In the genomic region with DNA sequence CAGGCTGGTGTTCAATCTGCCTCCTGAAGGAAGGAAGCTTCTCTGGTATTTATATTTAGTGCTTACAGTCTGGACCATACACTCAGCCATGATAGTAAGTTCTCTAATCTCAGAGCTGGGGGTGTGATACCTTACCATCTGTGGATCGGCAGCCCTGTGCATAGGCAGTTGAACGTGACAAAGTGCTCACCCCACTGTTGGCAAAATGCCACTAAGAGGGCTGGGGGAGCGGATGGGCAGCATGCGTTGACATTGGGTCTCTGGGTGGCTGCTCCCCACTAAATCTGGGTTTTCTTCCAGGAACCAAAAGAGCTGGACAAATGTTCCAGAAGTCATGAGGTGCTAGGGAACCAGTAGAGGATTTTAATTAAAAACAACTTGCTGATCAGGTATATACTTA, we compare ENCODE assay signal across 15 mouse cellular contexts.
"Had no signal": no experiment of that assay in that cellular context is flagged by ENCODE, and none has a peak within 500 bp of the region (broad histone marks: within the 10 kb centered on the region; RNA-seq: fewer than 3 reads in every experiment).

No protein-coding gene starts in this region.

- H3K27me3 ChIP-seq: neural tube, embryonic 15.5 days; stomach, embryonic 15.5 days had no signal

- H3K9ac ChIP-seq: neural tube, embryonic 15.5 days; stomach, embryonic 15.5 days had no signal

- H3K27ac ChIP-seq: neural tube, embryonic 15.5 days; stomach, embryonic 15.5 days; stomach, postnatal 0 days had no signal

- H3K4me2 ChIP-seq: neural tube, embryonic 15.5 days; stomach, embryonic 15.5 days had no signal

- H3K4me1 ChIP-seq: neural tube, embryonic 15.5 days; stomach, embryonic 15.5 days had no signal

- H3K36me3 ChIP-seq: neural tube, embryonic 15.5 days; stomach, embryonic 15.5 days had no signal

- DNase-seq: retina, postnatal 1 day; right cerebral cortex, adult 18-20 months; right cerebral cortex, postnatal 14 days; right cerebral cortex, postnatal 25 days; right cerebral cortex, postnatal 4 days; spleen, adult 18-20 months; thymus, adult 18-20 months; thymus, adult 2 months; thymus, postnatal 14 days; thymus, postnatal 25 days; thymus, postnatal 36 days; thymus, postnatal 4 days had no signal

- H3K9me3 ChIP-seq: neural tube, embryonic 15.5 days; stomach, embryonic 15.5 days had no signal

- H3K4me3 ChIP-seq: neural tube, embryonic 15.5 days; stomach, embryonic 15.5 days had no signal
